Mouse (Mus musculus) fat pad, adult 2 months (tissue): Measurements from ENCODE around the gene Mnd1.
A peak's percentile ranks its signal among the peaks of the same experiment; 100 is the strongest.

Experiments
- DNase-seq: peaks from one replicate; pipeline ENCODE4 v3.0.0-alpha.2; 2011; ENCODE audit warnings: low read depth, low spot score; ENCODE audit errors: extremely low read depth

The Mnd1 gene

GRCm38 (mm10) chr3:84059676-84060075 is 95.9 kb downstream of the Mnd1 start:
- DNase-seq: no peak

GRCm38 (mm10) chr3:84059261-84059660 is 96.3 kb downstream of the Mnd1 start:
- peak; percentile 79 for DNase-seq

- DNase-seq: no peak
Measured at GRCm38 (mm10) chr3:84048729-84049175, 106.8 kb downstream of the Mnd1 start.

GRCm38 (mm10) chr3:84046206-84046605 is 109.4 kb downstream of the Mnd1 start:
- DNase-seq: no peak

GRCm38 (mm10) chr3:84041739-84042138 is 113.8 kb downstream of the Mnd1 start:
- no peak for DNase-seq

- DNase-seq: no peak
Measured at GRCm38 (mm10) chr3:84040476-84041082, 115.0 kb downstream of the Mnd1 start.

GRCm38 (mm10) chr3:84039646-84040475 is 115.7 kb downstream of the Mnd1 start, which contains the start of gene Tmem131l:
Tmem131l (minus strand) TSS chr3:84040175.
- DNase-seq: no peak

GRCm38 (mm10) chr3:84038981-84039645 is 116.5 kb downstream of the Mnd1 start:
- DNase-seq: no peak

- DNase-seq: no peak
Measured at GRCm38 (mm10) chr3:84038126-84038525, 117.5 kb downstream of the Mnd1 start.
